Mouse (Mus musculus) erythroblast, adult 5-6 weeks (primary cell): ENCODE results near the gene AC134908.4. TPM values are rescaled to one million over a fixed set of nuclear protein-coding genes. Genes with fewer than 3 reads are reported as not detected.

Source experiments
- ATAC-seq: replicated peaks from 2 replicates; pipeline ENCODE4 v1.8.0; 2016; ENCODE audit warnings: moderate number of reproducible peaks, mild to moderate bottlenecking, moderate TSS enrichment, inconsistent platforms; ENCODE audit not compliant: poor library complexity, low FRiP score, severe bottlenecking
- total RNA-seq, 2 experiments: library from RNA; stranded (forward) in 1 of 2; stranded (reverse) in 1 of 2; fragments of 150-400 nt in 1 of 2; fragments of 200-764, 138-1000 nt in 1 of 2; gene quantifications; 2 replicates each; pipeline versions ENCODE4 v1.2.3 to v1.2.4; 2015 to 2017; ENCODE audit warnings: low replicate concordance in 2 of 2

The AC134908.4 gene
- total RNA-seq (2015; ENCODE audit: low replicate concordance) (not detected in 2 replicates), total RNA-seq (2017; ENCODE audit: low replicate concordance) (not detected in 2 replicates)

DNA sequence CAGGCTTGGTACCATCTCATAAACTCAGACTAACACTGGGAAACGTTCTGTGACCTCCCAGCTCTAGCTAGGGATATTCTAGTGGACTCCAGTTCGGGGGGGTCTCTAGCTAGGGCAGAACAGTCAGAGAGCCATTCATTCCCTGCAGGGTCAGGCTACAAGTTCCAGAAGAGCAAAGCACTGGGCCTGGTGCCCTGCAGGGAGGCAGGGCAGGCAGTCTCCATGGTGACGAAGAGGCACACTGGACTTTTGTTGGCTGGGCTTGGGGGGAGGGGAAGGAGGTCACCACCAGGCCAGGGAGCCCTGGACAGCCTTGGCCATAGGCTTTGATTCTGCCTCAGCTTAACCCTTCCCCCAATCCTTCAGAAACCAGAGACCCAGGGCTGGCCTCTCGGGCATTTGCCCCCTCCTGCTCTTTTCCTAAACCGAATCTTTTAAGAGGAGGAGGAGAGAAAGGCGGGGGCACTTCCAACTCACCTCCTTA, at the start of gene AC134908.4:
Gene AC134908.4, minus strand, starts transcription at position 51 of the 484 bp plus-strand sequence.
- no peak for ATAC-seq

- ATAC-seq, result peak; percentile 89
These were observed 49.0 kb upstream of the AC134908.4 start, which contains the start of gene Rhot2 for GRCm38 (mm10) chr17:25844396-25844901. Gene Rhot2 (minus strand): TSS chr17:25844851.

- ATAC-seq, result peak; percentile 44
These were observed 48.4 kb upstream of the AC134908.4 start for GRCm38 (mm10) chr17:25843636-25844395.

DNA sequence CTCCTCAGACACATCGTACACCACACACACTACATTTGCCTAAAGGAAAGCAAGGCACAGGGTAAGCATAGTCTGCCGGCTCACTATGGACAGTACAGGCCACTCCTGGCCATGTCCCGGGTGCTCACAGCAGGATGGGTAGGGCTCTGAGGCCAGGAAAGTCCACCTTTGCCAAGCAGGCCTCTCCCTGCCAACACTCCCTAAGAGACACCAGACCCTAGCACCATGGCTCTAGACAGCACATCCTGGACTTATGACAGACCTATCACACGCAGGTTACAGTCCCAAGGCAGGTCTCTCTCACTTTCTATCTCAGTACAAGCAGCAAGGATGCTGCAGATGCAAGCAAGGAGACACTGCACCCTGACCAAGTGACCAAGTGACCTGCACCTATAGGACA, 47.7 kb upstream of the AC134908.4 start:
- no peak for ATAC-seq

DNA sequence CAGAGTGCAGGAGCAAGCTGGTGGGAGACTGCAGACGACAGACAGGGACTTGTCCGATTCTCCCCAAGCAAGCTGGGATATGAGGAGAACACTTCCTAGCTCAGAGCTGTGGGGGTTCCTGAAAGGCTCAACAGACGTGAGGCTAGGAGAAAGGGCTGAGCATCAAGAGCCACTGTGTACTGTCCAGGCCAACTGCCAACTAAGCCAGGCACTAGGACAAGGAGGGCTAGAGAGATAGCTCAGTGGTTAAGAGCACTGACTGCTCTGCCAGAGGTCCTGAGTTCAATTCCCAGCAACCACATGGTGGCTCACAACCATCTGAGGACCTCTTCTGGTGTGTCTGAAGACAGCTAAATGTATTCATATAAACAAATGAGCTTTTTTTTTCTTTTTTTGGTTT, 47.0 kb upstream of the AC134908.4 start:
- ATAC-seq, result no peak

GRCm38 (mm10) chr17:25841117-25841880, 45.8 kb upstream of the AC134908.4 start, which contains the start of gene Gm20683:
Gene Gm20683 (minus strand): TSS chr17:25841763.
- ATAC-seq, result no peak

GRCm38 (mm10) chr17:25840519-25840918, 45.1 kb upstream of the AC134908.4 start:
- no peak for ATAC-seq

GRCm38 (mm10) chr17:25839455-25840235, 44.2 kb upstream of the AC134908.4 start:
- ATAC-seq, result no peak

- ATAC-seq, result no peak
These were observed 43.4 kb upstream of the AC134908.4 start for GRCm38 (mm10) chr17:25838904-25839303.

- ATAC-seq, result no peak
These were observed 42.1 kb upstream of the AC134908.4 start for GRCm38 (mm10) chr17:25837533-25837932.

DNA sequence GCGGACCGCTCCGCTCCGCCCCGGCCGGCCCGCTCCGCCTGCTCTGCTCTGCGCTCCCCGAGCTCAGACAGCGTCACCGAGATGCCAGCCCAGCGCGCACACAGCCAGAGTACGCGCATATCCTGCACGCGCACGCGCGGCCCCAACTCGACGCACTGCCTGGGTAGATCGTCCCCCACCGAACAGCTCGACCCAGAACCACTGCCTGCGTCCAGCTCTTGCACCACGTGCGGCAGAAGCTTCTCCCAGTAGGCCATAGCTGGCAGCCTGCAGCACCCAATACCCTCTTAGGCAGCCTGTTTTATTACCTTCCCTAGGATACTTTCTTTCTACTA, 41.6 kb upstream of the AC134908.4 start, which contains the start of gene Rhbdl1:
Gene Rhbdl1, minus strand, starts transcription at position 220 of the 335 bp plus-strand sequence.
- ATAC-seq, result no peak

GRCm38 (mm10) chr17:25836397-25837075, 41.1 kb upstream of the AC134908.4 start:
- no peak for ATAC-seq

DNA sequence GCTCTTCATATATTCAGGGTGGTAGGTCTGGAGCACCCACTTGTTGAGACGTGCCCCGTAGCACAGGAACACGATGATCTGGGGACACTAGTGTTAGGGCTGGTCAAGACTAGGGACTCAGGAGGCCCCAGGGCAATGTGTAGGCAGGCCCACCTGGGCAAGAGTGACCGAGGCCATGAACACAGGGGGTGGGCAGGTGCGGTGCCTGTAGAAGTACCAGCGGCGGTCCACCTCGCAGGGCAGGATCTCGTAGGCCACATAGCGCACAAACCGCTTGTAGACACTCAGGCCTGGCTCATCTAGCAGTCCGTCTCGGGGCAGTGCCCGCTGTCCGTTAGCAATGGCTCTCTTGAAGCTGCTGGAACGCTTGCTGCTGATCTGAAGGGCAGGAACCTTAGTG, 40.4 kb upstream of the AC134908.4 start:
- ATAC-seq, result no peak

DNA sequence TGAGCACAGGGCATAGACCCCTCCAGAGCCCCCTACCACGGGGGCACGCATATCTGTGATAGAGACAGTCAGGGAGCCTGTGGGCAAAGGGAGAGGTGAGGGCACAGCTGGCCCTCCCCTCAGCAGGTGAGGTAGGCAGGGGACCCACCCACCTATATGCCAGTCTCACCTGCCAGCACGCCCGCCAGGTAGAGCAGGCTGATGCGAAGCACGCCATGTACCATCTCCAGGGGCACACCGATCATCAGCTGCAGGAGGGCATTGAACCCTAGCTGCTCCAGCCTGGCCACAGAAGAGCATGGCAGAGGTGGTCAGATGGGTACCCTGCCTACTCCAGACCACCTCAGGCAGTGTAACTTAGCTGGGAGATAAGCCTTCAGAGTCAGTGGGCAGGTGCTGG, 39.8 kb upstream of the AC134908.4 start:
- no peak for ATAC-seq

DNA sequence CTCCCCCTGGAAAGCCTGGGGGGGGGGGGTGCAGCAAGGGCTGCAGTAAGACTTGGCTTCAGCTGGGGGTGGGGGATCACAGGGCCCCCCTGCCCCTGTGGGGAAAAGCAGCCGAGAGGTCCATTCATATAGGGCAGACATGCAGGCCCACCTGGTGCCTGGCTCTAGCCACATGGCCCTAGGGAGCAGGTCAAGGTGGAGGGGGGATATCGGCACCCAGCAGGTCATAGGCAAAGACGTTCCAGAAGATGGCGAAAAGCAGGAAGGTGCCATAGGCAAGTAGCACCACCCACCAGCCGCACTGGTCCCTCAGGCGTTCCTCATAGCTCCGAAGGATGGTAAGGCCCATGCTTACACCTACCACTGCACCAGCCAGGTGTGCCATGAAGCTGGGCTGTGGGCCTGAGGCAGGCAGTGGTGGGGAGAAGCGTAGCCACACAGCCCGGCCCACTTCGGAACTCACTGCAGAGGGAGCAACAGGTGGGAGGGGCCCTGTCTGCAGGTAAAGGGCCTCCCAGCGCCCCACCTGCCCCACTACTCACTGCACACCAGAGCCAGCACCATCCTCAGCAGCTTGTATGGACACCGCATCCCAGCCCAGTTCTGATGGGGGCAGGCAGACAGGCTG, 39.2 kb upstream of the AC134908.4 start:
- no peak for ATAC-seq

- no peak for ATAC-seq
These were observed 38.6 kb upstream of the AC134908.4 start for GRCm38 (mm10) chr17:25833961-25834594.

GRCm38 (mm10) chr17:25833291-25833663, 37.8 kb upstream of the AC134908.4 start, which contains the start of gene Stub1:
Gene Stub1 (minus strand): TSS chr17:25833404.
- peak; percentile 62 for ATAC-seq
